18 mouse cellular contexts compared by ENCODE assay signal in genomic region chr5:24213861-24214546, GRCm38 (mm10). TPM values are rescaled to one million over a fixed set of nuclear protein-coding genes. Genes with fewer than 3 reads are reported as not detected.
DNase-seq lines count a peak whose midpoint lies in the region; ATAC-seq and TF ChIP-seq lines count a peak whose summit lies in the region.
"Had no signal": no experiment of that assay in that cellular context is flagged by ENCODE, and none has a peak within 500 bp of the region (broad histone marks: within the 10 kb centered on the region; RNA-seq: fewer than 3 reads in every experiment).

No protein-coding gene starts in this region.

- H3K36me3 ChIP-seq in kidney, adult 2 months (ENCODE audit: control insufficient read depth, insufficient read depth, low read length) = no peaks in the 10 kb centered on the region
- no peaks in the 10 kb centered on the region for H3K36me3 ChIP-seq in kidney, embryonic 14.5 days (ENCODE audit: control insufficient read depth, insufficient read depth, low read length)
- peaks cover 0 to 1% of the 10 kb centered on the region in 2 experiments; a peak in 2 of 4 replicates for H3K36me3 ChIP-seq in MEL (ENCODE audit: control insufficient read depth in 1 of 2, insufficient read depth in 2 of 2, low read length in 2 of 2)
- H3K36me3 ChIP-seq: heart, embryonic 13.5 days; limb, embryonic 15.5 days; lung, embryonic 15.5 days; neural tube, embryonic 13.5 days had no signal

- peak overlapping the region; percentile 48 for H3K27ac ChIP-seq in kidney, adult 2 months (ENCODE audit: insufficient read depth, low read depth, low read length)
- H3K27ac ChIP-seq in kidney, embryonic 14.5 days (ENCODE audit: low read depth, low read length) = no peak overlapping the region
- H3K27ac ChIP-seq in MEL (ENCODE audit: control insufficient read depth, low read depth, low read length) = no peak overlapping the region
- H3K27ac ChIP-seq: heart, embryonic 13.5 days; limb, embryonic 15.5 days; lung, embryonic 15.5 days; neural tube, embryonic 13.5 days; stomach, postnatal 0 days had no signal

- WGBS in kidney, adult 2 months = 50% methylated on average over 3 of the region's 3 CpGs
- WGBS in kidney, embryonic 14.5 days = 64% methylated on average over 3 of the region's 3 CpGs

- no peak overlapping the region for H3K4me3 ChIP-seq in kidney, adult 2 months (ENCODE audit: insufficient read depth, low read depth, low read length)
- H3K4me3 ChIP-seq in kidney, embryonic 14.5 days (ENCODE audit: low read length) = no peak overlapping the region
- no peak overlapping the region for H3K4me3 ChIP-seq in MEL (ENCODE audit: control insufficient read depth in 1 of 2, insufficient read depth in 1 of 2, low read depth in 2 of 2, low read length in 2 of 2)
- H3K4me3 ChIP-seq: heart, embryonic 13.5 days; limb, embryonic 15.5 days; lung, embryonic 15.5 days; neural tube, embryonic 13.5 days had no signal

- no peaks in the 10 kb centered on the region for H3K27me3 ChIP-seq in kidney, adult 2 months (replicated peaks; ENCODE audit: control insufficient read depth, insufficient read depth, low read length)
- no peaks in the 10 kb centered on the region for H3K27me3 ChIP-seq in kidney, embryonic 14.5 days (ENCODE audit: control insufficient read depth, insufficient read depth, low read length)
- no peaks in the 10 kb centered on the region for H3K27me3 ChIP-seq in MEL (ENCODE audit: control insufficient read depth in 1 of 2, insufficient read depth in 2 of 2, low read length in 2 of 2)

- no peaks in the 10 kb centered on the region for H3K79me2 ChIP-seq in MEL (ENCODE audit: control insufficient read depth, insufficient read depth, low read length, poor library complexity)

- peak; percentile 40 for DNase-seq in kidney, adult 2 months
- peak; percentile 44 for DNase-seq in MEL (ENCODE audit: low read depth, low spot score)
- peak; percentile 6 for DNase-seq in fibroblast of lung, adult 2 months (ENCODE audit: low read depth)
- peak; percentile 30 for DNase-seq in lung, postnatal 36 days
- DNase-seq in urinary bladder, postnatal 4 days (ENCODE audit: low spot score in 2 of 2) = no peak
- DNase-seq: adrenal gland, adult 8-10 months; cerebellum, postnatal 36 days; right cerebral cortex, postnatal 14 days; thymus, postnatal 25 days had no signal

- H3K4me1 ChIP-seq in kidney, adult 2 months (ENCODE audit: control insufficient read depth, insufficient read depth, low read length) = peaks cover 8% of the 10 kb centered on the region; the same call in 1 of the 2 replicates
- H3K4me1 ChIP-seq in kidney, embryonic 14.5 days (ENCODE audit: control insufficient read depth, insufficient read depth, low read length) = no peaks in the 10 kb centered on the region
- H3K4me1 ChIP-seq in MEL (ENCODE audit: control insufficient read depth in 1 of 2, insufficient read depth in 2 of 2, low read length in 2 of 2) = peaks cover 0 to 7% of the 10 kb centered on the region in 2 experiments; a peak in 2 of 4 replicates
- H3K4me1 ChIP-seq: heart, embryonic 13.5 days; limb, embryonic 15.5 days; lung, embryonic 15.5 days; neural tube, embryonic 13.5 days had no signal

- H3K9ac ChIP-seq in kidney, embryonic 14.5 days (ENCODE audit: low read depth, low read length) = no peak overlapping the region
- H3K9ac ChIP-seq in MEL (ENCODE audit: control insufficient read depth, low read depth, low read length, poor library complexity, severe bottlenecking) = no peak overlapping the region
- H3K9ac ChIP-seq: heart, embryonic 13.5 days; limb, embryonic 15.5 days; lung, embryonic 15.5 days; neural tube, embryonic 13.5 days had no signal

- H3K9me3 ChIP-seq in kidney, embryonic 14.5 days (ENCODE audit: control insufficient read depth, low read length) = no peaks in the 10 kb centered on the region
- H3K9me3 ChIP-seq in MEL (replicated peaks; ENCODE audit: insufficient read depth, low read length) = no peaks in the 10 kb centered on the region
- H3K9me3 ChIP-seq: heart, embryonic 13.5 days; limb, embryonic 15.5 days; lung, embryonic 15.5 days; neural tube, embryonic 13.5 days had no signal

- TF ChIP-seq EP300 in MEL (IDR thresholded peaks at IDR 0.05; ENCODE audit: low read depth in 1 of 2, low read length in 2 of 2) = peak; percentile 55 to 62; a peak in 2 of 4 replicates

- no peak for ATAC-seq in kidney, embryonic 14.5 days (ENCODE audit: low FRiP score, low TSS enrichment)
- no peak for ATAC-seq in CD4-positive, CD25-positive, alpha-beta regulatory T cell, adult 4 months
- ATAC-seq: forebrain, embryonic 16.5 days had no signal

- no peak for TF ChIP-seq CTCF in kidney, adult 2 months (conservative IDR thresholded peaks at IDR 0.05; ENCODE audit: insufficient read depth, insufficient read length, low read depth, low read length)
- no peak for TF ChIP-seq CTCF in MEL (IDR thresholded peaks at IDR 0.05 in 2 of 3, conservative IDR thresholded peaks at IDR 0.05 in 1 of 3; ENCODE audit: control insufficient read depth in 1 of 3, insufficient read depth in 1 of 3, low read depth in 2 of 3, low read length in 3 of 3, poor library complexity in 1 of 3, severe bottlenecking in 1 of 3)

- TF ChIP-seq POLR2A in kidney, adult 2 months (IDR thresholded peaks at IDR 0.05; ENCODE audit: low read depth, low read length) = no peak
- no peak for TF ChIP-seq POLR2A in MEL (IDR thresholded peaks at IDR 0.05; ENCODE audit: control insufficient read depth in 1 of 2, insufficient read depth in 1 of 2, low read depth in 1 of 2, low read length in 2 of 2, poor library complexity in 1 of 2)

- no peak for TF ChIP-seq RAD21 in MEL (IDR thresholded peaks at IDR 0.05; ENCODE audit: low read depth, low read length)

- H3K4me2 ChIP-seq in kidney, embryonic 14.5 days (replicated peaks; ENCODE audit: low read depth, low read length) = no peak overlapping the region
- H3K4me2 ChIP-seq: heart, embryonic 13.5 days; limb, embryonic 15.5 days; lung, embryonic 15.5 days; midbrain, embryonic 11.5 days; neural tube, embryonic 13.5 days had no signal

TF ChIP-seq in MEL, 35 proteins besides CTCF, POLR2A, EP300 and RAD21:
- no peak for TF ChIP-seq POLR2AphosphoS2 (IDR thresholded peaks at IDR 0.05; ENCODE audit: low read length)
- TF ChIP-seq RCOR1 (IDR thresholded peaks at IDR 0.05; ENCODE audit: low read depth, low read length) = peak; percentile 20; the same call in 1 of the 2 replicates
- no peak for TF ChIP-seq ETS1 (IDR thresholded peaks at IDR 0.05; ENCODE audit: low read depth, low read length)
- TF ChIP-seq NRF1 (IDR thresholded peaks at IDR 0.05; ENCODE audit: insufficient read depth, low read depth, low read length, poor library complexity, severe bottlenecking) = no peak
- TF ChIP-seq KAT2A (conservative IDR thresholded peaks at IDR 0.05; ENCODE audit: low read depth, low read length) = no peak
- TF ChIP-seq GABPA (IDR thresholded peaks at IDR 0.05; ENCODE audit: low read depth, low read length) = no peak
- no peak for TF ChIP-seq E2F4 (IDR thresholded peaks at IDR 0.05; ENCODE audit: borderline replicate concordance, low read depth, low read length)
- TF ChIP-seq ZKSCAN1 (IDR thresholded peaks at IDR 0.05; ENCODE audit: low read depth, low read length) = no peak
- TF ChIP-seq ZMIZ1 (IDR thresholded peaks at IDR 0.05; ENCODE audit: low read depth, low read length) = no peak
- TF ChIP-seq MAX (IDR thresholded peaks at IDR 0.05; ENCODE audit: low read length) = no peak
- no peak for TF ChIP-seq POLR2AphosphoS5 (IDR thresholded peaks at IDR 0.05; ENCODE audit: borderline replicate concordance, low read depth, low read length)
- no peak for TF ChIP-seq HCFC1 (IDR thresholded peaks at IDR 0.05; ENCODE audit: low read depth, low read length)
- TF ChIP-seq MXI1 (IDR thresholded peaks at IDR 0.05; ENCODE audit: low read depth, low read length) = no peak
- peak; percentile 66 for TF ChIP-seq GATA1 (IDR thresholded peaks at IDR 0.05; ENCODE audit: low read depth, low read length)
- TF ChIP-seq BHLHE40 (IDR thresholded peaks at IDR 0.05; ENCODE audit: borderline replicate concordance, low read depth, low read length) = no peak
- no peak for TF ChIP-seq USF2 (IDR thresholded peaks at IDR 0.05; ENCODE audit: borderline replicate concordance in 1 of 2, insufficient read depth in 1 of 2, low read depth in 1 of 2, low read length in 2 of 2)
- no peak for TF ChIP-seq SIN3A (IDR thresholded peaks at IDR 0.05; ENCODE audit: low read length)
- TF ChIP-seq ZNF384 (IDR thresholded peaks at IDR 0.05; ENCODE audit: low read depth, low read length) = no peak
- TF ChIP-seq SMC3 (IDR thresholded peaks at IDR 0.05; ENCODE audit: low read depth, low read length) = no peak
- no peak for TF ChIP-seq ZC3H11A (IDR thresholded peaks at IDR 0.05; ENCODE audit: low read depth, low read length)
- TF ChIP-seq CHD2 (IDR thresholded peaks at IDR 0.05; ENCODE audit: low read length) = no peak
- TF ChIP-seq USF1 (IDR thresholded peaks at IDR 0.05; ENCODE audit: low read depth, low read length) = no peak
- no peak for TF ChIP-seq CHD1 (IDR thresholded peaks at IDR 0.05; ENCODE audit: low read depth, low read length)
- TF ChIP-seq MAFK (IDR thresholded peaks at IDR 0.05; ENCODE audit: borderline replicate concordance, low read depth, low read length) = no peak
- TF ChIP-seq TCF12 (IDR thresholded peaks at IDR 0.05; ENCODE audit: low read depth, low read length) = peak; percentile 44; the same call in 1 of the 2 replicates
- no peak for TF ChIP-seq TBP (IDR thresholded peaks at IDR 0.05; ENCODE audit: low read depth, low read length)
TF ChIP-seq in MEL: peak in this region for 3.

RNA-seq across cellular contexts. Expression of gene Nupl2, which starts 49.2 kb away (rescaled TPM):
- 4.0 and 4.4 TPM in 2 replicates for polyA plus RNA-seq in kidney, adult 2 months (2012; rRNA removed)
- 16.7 and 20.0 TPM in 2 replicates for polyA plus RNA-seq in kidney, embryonic 14.5 days (2014; fragmentation: Nextera tagmentation; extraction: Ambion mirVana)
- 11.9 and 13.8 TPM in 2 replicates for total RNA-seq in MEL (2012; rRNA removed)
- polyA plus RNA-seq in MEL (2012; ENCODE audit: insufficient read depth in 1 of 2, insufficient read length in 2 of 2, low read depth in 1 of 2, low replicate concordance in 2 of 2, missing spikeins in 1 of 2) = 100 to 1,000 TPM in 1 of 2 experiments, 10 to 100 TPM in 1; 23.1 to 121 TPM
- 1 to 10 TPM; 3.8 to 7.1 TPM for polyA plus RNA-seq in CD4-positive, CD25-positive, alpha-beta regulatory T cell, adult 4 months (2017; shearing (Covaris generic))

Comparison
In these comparisons a context has a peak if more than half of its experiments do, and no peak if none do; other contexts are left out.
1. DNase-seq: peak in kidney, adult 2 months (single experiment), MEL (single experiment), fibroblast of lung, adult 2 months (single experiment) and lung, postnatal 36 days (single experiment); none in urinary bladder, postnatal 4 days (0 of 2).